Mouse (Mus musculus): ENCODE data around the gene Rnf41.

The Rnf41 gene

DNA sequence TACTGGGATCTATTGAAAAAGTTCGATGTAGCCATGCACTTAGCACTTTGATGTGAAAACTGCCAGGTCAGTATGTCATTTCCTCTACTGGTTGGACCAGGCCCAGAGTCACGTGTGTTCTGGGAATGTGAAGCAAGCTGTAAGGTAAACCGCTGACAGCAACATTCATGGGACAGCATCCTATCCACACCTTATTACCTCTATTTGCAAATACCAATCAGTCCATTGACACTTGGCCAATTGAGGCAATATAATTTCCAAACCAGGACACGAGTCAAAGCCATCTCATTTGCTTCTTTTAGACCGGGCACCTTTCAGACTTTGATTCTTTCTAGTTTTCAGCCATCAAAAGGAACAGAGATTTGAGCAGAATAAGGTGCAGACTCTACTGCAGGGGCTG, 17.6 kb downstream of the Rnf41 start:
- DNase-seq (ENCODE audit: low spot score): no peak

DNA sequence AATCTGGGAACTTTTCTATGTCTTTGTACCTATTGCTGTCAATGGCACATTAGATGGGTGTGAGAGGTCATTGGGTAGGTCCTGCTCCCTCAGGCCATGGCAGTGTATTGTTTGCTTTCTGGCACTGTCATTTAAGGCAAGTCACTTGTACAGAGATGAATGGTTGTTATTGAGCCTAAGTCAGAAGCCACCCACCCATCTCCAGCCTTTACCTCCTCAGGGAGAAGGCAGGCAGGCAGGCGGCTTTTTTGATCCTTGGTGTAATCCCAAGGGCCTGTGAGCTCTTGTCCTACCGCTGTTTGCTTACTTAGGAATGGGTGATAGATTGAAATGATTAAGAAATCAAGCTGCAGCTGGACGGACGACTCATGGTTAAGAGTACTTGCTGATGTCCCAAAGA, 18.0 kb downstream of the Rnf41 start:
- DNase-seq (ENCODE audit: low spot score): no peak

DNA sequence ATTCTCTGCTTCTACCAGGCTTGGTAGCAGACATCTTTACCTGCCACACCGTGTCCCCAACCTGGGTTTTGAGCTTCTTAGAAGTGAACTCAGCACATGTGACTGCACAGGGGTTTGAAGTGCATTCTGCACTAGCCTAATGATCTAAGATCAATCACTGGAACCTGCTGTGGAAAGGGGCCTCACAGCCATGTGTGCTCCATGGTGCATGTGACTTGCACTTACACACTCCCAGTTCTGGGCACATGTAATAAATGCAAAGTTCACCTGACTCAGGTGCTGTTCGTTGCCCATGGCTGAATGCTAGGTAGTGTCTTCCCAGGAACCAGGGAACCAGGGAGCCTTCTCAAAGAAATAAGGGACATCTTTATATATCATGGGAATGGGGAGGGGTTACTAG, 22.0 kb downstream of the Rnf41 start:
- no peak for DNase-seq (ENCODE audit: low spot score)

DNA sequence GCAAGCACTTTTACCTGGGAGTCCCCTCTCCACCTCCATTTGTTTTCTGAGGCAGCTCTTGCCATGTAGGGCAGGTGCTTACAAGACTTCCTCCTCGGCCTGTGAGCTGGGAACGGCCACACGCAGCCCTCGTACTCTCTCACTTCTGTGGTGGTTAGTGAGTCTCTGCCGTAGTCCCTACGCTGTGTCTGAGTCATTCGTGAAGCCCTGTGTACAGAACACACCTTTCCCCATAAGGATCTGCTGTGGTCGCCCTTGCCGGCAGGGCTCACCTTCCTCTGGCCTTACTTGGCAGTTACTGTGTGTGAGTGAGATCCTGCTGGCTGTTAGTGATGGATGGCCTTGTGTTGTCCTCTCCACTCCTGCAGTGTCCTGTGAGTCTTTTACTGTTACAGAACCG, 23.2 kb downstream of the Rnf41 start:
- no peak for DNase-seq (ENCODE audit: low spot score)

DNA sequence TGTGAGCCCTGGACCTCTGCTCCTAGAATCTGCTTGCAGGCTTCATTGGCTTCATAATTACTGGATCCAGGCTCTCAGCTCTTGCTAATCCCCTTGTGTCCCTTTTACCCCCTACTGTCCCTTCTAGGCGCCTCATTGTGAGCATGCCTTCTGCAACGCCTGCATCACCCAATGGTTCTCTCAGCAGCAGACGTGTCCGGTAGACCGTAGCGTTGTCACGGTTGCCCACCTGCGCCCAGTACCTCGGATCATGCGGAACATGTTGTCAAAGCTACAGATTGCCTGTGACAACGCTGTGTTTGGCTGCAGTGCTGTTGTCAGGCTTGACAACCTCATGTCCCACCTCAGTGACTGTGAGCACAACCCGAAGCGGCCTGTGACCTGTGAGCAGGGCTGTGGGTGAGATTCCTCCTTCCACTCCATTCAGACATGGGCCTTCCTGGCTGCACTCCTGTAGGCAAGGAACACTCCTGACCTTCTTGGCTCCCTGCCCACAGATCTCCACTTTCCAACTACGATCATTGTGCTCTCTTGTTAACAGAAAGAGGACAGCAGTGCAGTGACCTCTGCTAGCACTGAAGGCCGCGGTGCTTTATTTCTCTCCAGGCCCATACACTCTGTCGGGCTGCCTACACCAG, 23.8 kb downstream of the Rnf41 start:
- DNase-seq (ENCODE audit: low spot score): peak; percentile 96

DNA sequence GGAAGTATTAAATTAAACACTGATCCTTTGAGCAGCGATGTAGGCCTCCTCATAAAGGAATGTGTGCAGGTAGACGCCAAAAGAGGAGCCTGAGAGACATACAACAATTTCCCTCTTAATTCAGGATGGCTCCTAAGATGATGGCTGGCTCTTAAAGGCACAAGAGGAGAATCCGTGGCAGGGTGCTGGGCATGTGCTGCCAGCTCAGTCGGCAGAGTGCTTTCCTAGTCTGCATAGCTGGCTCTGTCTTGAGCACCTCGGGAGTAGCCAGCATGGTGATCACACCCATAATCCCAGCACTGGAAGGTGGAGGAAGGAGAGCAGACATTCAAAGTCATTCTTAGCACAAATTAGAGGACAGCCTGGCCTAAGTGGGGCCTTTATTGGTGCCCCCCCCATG, 24.4 kb downstream of the Rnf41 start:
- no peak for DNase-seq (ENCODE audit: low spot score)

DNA sequence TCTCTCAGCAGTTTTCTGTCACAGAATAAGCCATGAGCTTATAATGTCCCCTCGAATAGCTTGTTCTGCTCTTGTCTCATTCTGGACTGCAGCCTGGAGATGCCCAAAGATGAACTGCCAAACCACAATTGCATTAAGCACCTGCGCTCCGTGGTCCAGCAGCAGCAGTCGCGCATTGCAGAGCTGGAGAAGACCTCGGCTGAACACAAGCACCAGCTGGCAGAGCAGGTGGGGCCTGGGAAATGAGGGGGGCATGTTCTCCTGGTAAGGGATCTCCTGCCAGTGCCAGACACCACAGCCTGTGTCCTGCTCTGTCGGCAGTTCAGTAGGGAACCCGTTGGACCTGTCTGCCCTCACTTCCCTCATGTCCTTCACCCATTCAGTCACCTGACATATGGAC, 24.9 kb downstream of the Rnf41 start:
- DNase-seq (ENCODE audit: low spot score): no peak

DNA sequence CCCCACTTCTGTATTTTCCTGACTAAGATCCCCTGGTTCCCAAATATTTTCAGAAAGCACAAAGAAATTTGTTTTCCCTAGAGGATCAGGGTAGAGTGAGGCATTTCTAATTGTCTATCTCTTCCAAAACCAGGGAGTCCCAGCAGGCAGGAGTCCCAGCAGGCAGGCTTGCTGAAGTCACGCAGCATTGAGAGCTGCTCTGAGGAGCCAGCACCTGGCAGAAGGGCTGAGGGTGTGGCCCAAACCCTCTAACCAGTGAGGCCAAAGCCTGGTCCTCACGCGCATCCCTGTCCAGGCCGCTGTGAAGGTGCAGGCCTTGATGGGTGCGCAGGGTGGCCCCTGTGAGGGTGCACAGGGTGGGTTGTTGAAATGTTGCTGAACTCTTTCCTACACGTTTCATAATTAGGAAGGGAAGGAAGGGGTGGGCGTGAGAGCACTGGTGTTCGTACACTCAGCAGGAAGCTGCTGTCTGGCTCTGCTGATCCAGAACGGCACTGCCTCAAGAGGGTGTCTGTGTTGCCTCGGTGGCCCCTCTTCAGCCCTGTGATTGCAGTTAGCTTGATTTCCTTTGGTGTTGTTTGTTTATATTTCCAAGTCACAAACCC, 27.3 kb downstream of the Rnf41 start:
- no peak for DNase-seq (ENCODE audit: low spot score)

DNA sequence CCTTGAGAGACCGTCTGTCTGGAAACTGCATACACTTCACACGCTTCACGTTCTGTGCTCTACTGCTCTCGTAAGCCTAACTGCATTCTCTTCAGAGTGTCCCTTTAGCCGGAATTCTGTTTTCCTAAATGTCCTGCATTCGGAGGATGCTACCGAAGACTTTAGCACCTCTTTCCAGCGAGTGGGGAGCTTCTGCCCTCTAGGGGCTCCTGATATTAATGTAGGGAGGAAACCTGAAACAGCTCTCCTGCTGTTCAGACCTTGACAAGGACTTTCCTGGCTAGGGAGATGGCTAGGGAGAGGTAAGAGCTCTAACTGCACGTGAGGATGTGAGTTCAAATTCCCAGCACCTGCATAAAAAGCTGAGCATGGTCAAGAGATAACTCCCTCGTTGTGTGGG, 28.9 kb downstream of the Rnf41 start:
- DNase-seq (ENCODE audit: low spot score): peak; percentile 58

DNA sequence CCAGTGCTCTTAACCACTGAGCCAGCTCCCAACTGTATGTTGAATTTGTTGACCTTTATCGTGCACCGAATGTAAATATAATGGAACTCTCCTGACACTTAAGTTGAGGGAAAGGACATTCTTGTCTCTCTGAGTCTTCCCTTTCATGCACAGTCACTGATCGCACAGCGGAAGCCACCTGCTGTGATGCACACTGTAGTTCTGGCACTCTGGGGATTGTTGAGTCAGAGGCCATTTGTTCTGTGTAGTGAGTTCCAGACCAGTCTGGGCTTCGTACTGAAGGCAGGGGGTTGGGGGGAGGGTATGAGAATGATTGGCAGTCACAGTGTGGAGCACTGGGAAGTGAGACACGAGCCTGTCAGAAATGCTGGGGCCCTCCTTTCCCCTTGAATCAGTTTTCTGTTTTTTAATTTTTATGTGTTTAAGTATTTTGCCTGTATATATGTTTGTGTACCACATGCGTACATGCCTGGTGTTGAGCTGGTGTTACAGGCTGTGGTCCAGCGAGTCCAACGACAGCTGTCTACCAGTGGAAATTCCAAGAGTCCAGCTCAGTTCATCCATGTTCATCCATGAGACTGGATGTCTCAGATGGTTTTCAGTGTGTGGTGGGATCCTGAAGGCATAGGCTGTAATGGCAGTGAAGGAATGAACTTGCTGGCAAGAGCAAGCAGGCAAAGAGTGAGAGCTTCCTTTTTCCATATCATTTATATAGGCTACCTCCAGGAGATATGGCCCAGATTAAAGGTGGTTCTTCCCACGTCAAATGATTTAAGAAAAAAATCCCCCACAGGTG, 30.1 kb downstream of the Rnf41 start:
- DNase-seq (ENCODE audit: low spot score): no peak

DNA sequence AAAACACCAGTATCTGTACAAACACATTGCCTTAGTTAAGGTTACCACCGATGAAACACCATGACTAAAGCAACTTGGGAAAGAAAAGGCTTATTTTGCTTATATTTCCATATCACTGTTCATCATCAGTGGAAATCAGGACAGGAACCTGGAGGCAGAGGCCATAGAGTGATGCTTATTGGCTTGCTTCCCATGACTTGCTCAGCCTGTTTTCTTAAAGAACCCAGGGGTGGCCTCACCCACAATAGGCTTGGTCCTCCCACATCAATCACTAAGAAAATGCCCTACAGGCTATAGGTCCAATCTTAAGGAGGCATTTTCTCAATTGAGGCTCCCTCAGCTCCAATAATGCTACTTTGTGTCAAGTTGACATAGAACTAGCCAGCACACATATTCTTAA, 31.3 kb downstream of the Rnf41 start:
- DNase-seq (ENCODE audit: low spot score): no peak

DNA sequence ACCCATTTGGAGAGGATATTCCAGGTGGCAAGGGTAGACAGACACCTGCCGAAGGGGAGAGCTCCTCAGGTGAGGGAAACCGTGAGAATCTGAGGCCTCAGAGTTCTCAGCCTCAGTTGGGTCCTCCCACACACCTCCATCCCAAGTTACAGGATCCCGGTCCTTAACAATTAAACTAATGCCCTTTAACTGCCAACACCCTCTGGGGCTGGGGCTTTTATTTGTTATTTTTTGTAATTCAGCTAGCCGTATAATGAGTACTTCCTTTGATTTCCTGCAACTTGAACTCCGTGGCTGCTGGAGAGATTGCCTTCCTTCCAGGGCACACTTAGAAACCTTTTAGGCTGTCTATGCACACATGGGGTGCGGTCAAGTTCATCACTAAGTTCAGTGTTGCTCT, 32.9 kb downstream of the Rnf41 start:
- no peak for DNase-seq (ENCODE audit: low spot score)

DNA sequence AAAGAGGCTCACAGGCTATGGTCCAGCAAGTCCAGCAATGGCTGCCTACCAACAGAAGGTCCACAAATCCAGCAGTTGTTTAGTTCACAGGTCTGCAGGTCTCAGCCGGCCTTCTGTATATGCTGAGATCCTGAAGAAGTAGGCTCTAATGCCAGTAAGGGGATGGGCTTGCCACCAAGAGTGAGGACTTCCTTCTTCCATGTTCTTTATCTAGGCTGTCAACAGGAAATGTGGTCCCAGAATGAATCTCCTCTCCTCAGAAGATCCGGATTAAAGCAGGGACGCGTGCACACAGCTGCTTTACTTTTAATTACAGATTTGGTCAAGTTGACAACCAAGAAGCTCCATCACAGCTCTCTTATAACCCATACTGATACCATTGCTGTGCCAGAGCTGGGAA, 34.0 kb downstream of the Rnf41 start:
- DNase-seq (ENCODE audit: low spot score): no peak

DNA sequence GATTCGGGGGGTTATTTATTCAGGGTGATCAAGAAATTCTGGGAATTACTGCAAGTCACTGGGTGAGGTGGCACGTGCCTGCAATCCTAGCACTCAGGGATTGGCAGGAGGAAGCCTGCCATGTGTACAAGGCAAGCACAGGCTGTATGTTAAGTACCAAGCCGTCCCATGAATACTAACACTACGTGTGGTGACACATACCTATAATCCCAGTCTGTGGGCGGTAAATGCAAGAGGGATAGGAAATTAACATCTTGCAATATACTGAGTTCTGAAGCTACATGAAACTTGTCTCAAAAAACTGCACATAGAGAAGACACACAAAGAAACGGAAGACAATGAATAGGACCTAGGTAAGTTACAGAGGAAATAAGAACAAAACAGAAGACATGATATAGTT, 39.6 kb downstream of the Rnf41 start:
- no peak for DNase-seq (ENCODE audit: low spot score)

DNA sequence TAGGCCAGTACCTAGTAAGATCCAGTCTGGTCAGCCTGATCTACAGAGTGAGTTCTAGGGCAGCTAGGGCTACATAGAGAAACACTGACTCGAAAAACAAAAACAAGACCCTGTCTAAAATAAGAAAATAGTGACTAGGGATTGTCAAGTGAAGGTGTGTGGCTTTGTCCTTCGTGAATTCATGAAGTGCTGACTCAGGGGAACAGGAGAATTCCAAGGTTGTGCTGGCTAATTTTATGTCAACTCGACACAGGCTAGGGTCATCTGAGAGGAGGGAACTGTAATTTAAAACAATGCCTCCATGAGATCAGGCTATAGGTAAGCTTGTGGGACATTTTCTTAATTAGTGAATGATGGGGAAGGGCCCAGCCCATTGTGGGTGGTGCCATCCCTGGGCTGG, 43.0 kb downstream of the Rnf41 start:
- no peak for DNase-seq (ENCODE audit: low spot score)

DNA sequence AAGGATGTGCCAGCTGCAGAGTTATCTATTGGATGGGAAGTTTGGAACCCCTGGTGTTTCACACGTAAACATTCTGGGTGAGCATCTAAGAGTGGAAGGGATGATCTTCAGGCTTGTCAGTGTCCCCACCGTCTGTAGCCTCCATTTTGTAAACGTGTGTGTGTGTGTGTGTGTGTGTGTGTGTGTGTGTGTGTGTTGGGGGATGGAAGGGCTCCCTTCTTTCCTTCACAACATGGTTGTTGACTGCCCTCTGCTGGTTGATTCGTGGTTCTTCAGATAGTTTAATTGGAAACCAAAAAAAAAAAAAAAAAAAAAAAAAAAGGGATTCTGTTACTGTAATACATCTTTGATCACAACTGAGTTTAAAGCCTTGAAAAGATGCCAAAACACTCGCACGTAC, 43.8 kb downstream of the Rnf41 start:
- peak; percentile 87 for DNase-seq (ENCODE audit: low spot score)

DNA sequence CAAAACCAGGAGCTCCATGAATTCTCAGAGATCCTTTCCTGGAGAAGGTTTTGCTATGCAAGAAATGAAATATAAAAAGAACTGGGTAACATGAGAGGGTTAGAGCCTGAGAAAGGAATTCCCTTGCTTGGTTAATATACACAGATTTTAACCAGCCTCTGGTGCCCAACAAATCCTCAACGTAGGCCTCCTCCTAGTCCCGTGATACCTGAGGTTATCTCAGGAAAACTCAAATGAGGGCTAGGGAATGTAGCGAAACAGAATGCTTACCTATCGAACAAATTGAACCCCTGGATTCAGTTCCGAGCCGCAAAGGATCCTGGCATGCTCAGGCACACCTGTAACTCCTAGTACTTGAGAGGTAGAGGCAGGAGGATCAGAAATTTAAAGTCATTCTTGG, 46.2 kb downstream of the Rnf41 start:
- DNase-seq (ENCODE audit: low spot score): no peak

DNA sequence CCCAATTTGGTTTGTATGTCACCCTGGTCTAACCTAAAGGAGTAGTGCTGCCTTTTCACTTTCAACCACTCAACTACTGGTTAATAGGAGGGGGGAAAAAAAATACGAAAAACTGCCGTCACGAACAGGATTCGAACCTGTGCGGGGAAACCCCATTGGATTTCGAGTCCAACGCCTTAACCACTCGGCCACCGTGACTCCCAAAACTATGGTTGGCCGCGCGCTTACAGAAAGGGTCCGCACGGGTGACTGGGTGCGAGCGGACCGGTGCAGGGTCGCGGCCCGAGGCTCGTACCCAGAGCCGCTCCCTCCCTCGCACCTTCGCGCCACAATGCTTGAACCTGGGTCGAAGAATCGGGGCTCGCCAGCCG, 46.9 kb downstream of the Rnf41 start:
- DNase-seq (ENCODE audit: low spot score): peak; percentile 80

DNA sequence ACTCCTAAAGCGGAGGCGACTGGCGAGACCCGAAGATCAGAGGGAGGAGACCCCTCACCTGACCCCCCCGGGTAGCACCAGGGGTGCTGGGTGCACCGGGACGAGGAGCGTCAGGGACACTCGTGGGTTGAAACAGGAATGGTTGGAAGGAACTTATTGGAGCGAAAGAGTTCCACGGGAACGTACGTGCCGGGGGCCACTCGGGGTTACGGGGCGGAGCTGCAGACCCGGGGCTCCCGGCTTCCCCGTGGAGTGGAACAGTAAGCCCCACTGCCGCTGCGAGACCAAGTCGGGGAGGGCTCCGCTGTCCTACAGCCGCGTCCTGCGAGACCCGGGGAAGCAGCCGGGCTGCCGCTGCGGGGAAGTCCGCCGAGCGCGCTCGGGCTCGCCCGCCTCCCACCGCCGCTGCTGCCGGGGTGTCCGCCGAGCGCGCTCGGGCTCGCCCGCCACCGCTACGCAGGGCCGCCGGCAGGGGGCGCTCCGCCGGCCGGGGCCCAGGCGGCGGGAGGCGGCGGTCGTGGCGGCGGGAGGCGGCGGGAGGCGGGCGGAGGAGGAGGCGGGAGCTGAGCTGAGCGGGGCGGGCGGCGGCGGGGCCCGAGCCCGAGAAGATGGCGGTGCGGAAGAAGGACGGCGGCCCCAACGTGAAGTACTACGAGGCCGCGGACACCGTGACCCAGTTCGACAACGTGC, 47.4 kb downstream of the Rnf41 start, which contains the start of gene Smarcc2:
Smarcc2 (plus strand) TSS at position 530 of the 690 bp plus-strand sequence.
- DNase-seq (ENCODE audit: low spot score): peak; percentile 73

DNA sequence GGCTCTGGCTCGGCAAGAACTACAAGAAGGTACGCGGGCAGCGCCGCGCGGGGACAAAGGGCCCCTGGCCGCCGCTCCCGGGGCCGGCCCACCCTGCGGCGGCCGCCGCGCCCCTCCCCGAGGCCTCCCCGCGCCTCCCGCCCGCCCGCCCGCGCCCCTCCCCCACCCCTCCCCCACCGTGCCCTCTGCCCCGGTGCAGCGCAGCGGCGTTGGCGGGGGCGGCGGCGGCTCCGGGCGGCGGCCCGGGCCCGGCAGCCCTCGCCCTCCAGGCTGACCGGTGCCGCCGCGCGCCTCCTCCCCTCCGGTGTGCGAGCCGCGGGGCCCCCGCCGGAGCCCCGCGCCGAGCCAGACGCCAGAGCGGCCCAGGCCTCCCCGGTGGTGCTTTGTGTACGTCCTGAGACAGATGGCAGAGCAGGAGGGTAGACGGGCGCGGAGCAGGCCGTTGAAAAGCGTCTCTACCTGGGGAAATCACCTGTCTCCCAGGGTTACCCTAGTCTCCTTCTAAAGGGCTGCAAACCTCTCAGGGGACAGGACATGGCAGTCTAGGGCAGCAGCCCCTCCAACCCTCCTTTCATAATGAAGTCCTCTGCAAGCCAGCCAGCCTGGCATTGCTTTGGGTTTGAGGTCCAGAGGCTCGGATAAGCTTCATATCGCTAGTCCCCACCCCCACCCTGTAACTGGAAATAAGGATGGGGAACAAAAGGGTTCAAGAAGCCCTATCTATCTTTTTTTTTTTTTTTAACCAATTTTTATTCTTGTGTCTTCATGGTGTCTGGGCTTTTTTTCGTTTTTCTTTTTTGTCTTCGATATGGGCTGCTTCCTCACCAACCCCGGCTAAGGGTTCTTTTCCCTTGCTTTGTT, 48.2 kb downstream of the Rnf41 start:
- DNase-seq (ENCODE audit: low spot score): peak; percentile 60

DNA sequence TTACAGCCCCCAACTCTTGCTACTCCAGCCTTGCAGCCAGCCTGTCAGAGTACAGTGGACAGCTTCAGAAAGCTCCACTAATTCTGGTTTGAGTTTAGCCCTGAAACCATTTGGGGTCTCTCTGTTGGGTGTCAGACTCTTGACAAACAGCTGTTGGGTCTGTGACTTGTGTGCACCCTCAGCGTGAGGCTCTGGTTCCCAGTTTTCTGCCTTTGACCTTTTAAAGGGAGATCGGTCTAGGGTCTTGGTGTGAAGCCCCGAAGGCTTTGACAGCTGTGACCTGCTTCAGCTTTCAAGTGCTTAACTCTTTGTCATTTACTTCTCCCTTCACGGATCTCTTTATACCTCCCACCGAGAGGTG, 48.8 kb downstream of the Rnf41 start:
- DNase-seq (ENCODE audit: low spot score): no peak

DNA sequence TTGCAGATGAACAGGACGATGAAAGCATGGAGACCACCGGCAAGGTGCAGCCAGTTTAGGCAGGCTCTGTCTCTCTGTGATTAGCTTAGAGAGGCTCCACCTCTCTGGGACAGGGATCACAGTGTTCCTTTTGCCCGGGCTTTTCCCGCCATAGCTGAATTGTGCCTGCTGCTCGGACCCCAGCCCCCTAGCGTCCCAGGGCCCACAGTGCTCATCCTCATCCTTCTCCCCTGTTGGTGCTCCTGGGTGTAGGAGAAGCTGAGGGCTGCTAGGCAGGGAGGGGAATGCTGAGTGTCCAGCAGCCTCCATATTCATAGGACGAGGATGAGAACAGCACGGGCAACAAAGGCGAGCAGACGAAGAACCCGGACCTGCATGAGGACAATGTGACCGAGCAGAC, 62.9 kb downstream of the Rnf41 start:
- DNase-seq (ENCODE audit: low spot score): no peak
